Mouse (Mus musculus) thymus, adult 2 months (tissue): ENCODE data around the gene Ankrd12.

Experiments
- CTCF ChIP-seq: fragments of 200-500 bp; IDR thresholded peaks from 2 replicates; pipeline ENCODE4 v1.5.1; 2012; ENCODE audit warnings: mild to moderate bottlenecking, control low read depth, low read length, moderate library complexity, borderline replicate concordance; ENCODE audit not compliant: control insufficient read depth, poor library complexity, insufficient read depth; ENCODE audit errors: extremely low read depth
- POLR2A ChIP-seq: fragments of 200-500 bp; IDR thresholded peaks from 2 replicates; pipeline ENCODE4 v1.6.1; 2012; ENCODE audit warnings: mild to moderate bottlenecking, low read length, control low read depth, moderate library complexity; ENCODE audit not compliant: control insufficient read depth, poor library complexity, insufficient read depth; ENCODE audit errors: extremely low read depth

- TF ChIP-seq CTCF (no peak), POLR2A (no peak)
Measured at GRCm38 (mm10) chr17:66007473-66007872, 69.4 kb downstream of the Ankrd12 start.
